Mouse (Mus musculus) brain, embryonic 14.5 days (tissue): ENCODE measurements around the gene Cpeb3.

Source experiments
- CTCF ChIP-seq: fragments of 200-500 bp; IDR thresholded peaks from 2 replicates; pipeline ENCODE4 v1.5.1; 2012; ENCODE audit warnings: inconsistent platforms, mild to moderate bottlenecking, moderate library complexity, borderline replicate concordance; ENCODE audit not compliant: insufficient read depth, insufficient read length; ENCODE audit errors: extremely low read depth
- POLR2A ChIP-seq: fragments of 200-500 bp; IDR thresholded peaks from 2 replicates; pipeline ENCODE4 v1.6.1; 2012; ENCODE audit warnings: mild to moderate bottlenecking, inconsistent platforms, borderline replicate concordance; ENCODE audit not compliant: poor library complexity, insufficient read depth, insufficient read length, severe bottlenecking; ENCODE audit errors: extremely low read depth

DNA sequence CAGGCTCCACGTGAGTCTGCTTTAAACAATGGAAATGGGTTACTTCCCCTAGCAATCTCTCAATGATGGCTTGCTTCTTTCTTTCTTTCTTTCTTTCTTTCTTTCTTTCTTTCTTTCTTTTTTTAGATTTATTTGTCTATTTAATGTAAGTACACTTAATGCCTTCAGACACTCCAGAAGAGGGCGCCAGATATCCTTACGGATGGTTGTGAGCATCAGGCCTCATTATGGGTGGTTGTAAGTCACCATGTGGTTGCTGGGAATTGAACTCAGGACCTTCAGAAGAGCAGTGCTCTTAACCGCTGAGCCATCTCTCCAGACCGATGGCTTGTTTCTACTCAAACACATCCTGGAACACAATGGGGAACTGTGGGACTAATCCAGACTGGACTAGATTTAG is 32.8 kb upstream of the Cpeb3 start:
- TF ChIP-seq CTCF (no peak), POLR2A (no peak)
